Mouse (Mus musculus): ENCODE measurements around the gene Sart3.

The Sart3 gene

GRCm38 (mm10) chr5:113724446-113724845, 47.9 kb downstream of the Sart3 start, which contains the start of gene 1700069L16Rik:
Gene 1700069L16Rik, minus strand, starts transcription at chr5:113724772.
- DNase-seq = peak; percentile 82 to 83

GRCm38 (mm10) chr5:113723567-113724237, 48.6 kb downstream of the Sart3 start:
- no peak for DNase-seq

GRCm38 (mm10) chr5:113722224-113723013, 49.9 kb downstream of the Sart3 start:
- no peak for DNase-seq

GRCm38 (mm10) chr5:113719221-113719661, 53.1 kb downstream of the Sart3 start:
- DNase-seq = no peak

GRCm38 (mm10) chr5:113716581-113717388, 55.5 kb downstream of the Sart3 start:
- no peak for DNase-seq

- no peak for DNase-seq
These were observed 59.4 kb downstream of the Sart3 start for GRCm38 (mm10) chr5:113712861-113713260.

GRCm38 (mm10) chr5:113703803-113704585, 68.3 kb downstream of the Sart3 start:
- no peak for DNase-seq

- no peak for DNase-seq
These were observed 71.8 kb downstream of the Sart3 start for GRCm38 (mm10) chr5:113700388-113701023.

- DNase-seq = no peak
These were observed 77.9 kb downstream of the Sart3 start for GRCm38 (mm10) chr5:113694415-113694814.

- no peak for DNase-seq
These were observed 78.3 kb downstream of the Sart3 start for GRCm38 (mm10) chr5:113694000-113694399.

- peak in 1 of 2 experiments; percentile 7 for DNase-seq
These were observed 79.0 kb downstream of the Sart3 start for GRCm38 (mm10) chr5:113693196-113693755.

All from B cell, adult 2 months (primary cell).